Mouse (Mus musculus) heart, embryonic 11.5 days (tissue): ENCODE results near the gene Mettl8. TPM values are rescaled to one million over a fixed set of nuclear protein-coding genes. Genes with fewer than 3 reads are reported as not detected.

Experiments
- ATAC-seq: fragments of 200-750 bp; cut with Nextera tagmentation; replicated peaks from 2 replicates; pipeline ENCODE4 v1.8.0; 2017; ENCODE audit warnings: moderate library complexity; ENCODE audit not compliant: insufficient number of reproducible peaks, low FRiP score, low TSS enrichment
- H3K27ac ChIP-seq: fragments of 300-500 bp; sonication (generic); 2 replicates; pipeline ENCODE4 v1.5.1; 2014; ENCODE audit warnings: mild to moderate bottlenecking, low read depth, low read length
- H3K27me3 ChIP-seq: fragments of 300-500 bp; sonication (generic); 2 replicates; pipeline ENCODE4 v1.6.1; 2014; ENCODE audit warnings: mild to moderate bottlenecking, low read length, mixed read lengths; ENCODE audit not compliant: control insufficient read depth, insufficient read depth
- H3K36me3 ChIP-seq: fragments of 300-500 bp; sonication (generic); 2 replicates; pipeline ENCODE4 v1.6.1; 2014; ENCODE audit warnings: mild to moderate bottlenecking, low read length, moderate library complexity, mixed read lengths; ENCODE audit not compliant: control insufficient read depth, insufficient read depth
- H3K4me1 ChIP-seq: fragments of 300-500 bp; sonication (generic); 2 replicates; pipeline ENCODE4 v1.6.1; 2014; ENCODE audit warnings: low read length; ENCODE audit not compliant: control insufficient read depth, insufficient read depth
- H3K4me2 ChIP-seq: fragments of 300-500 bp; sonication (generic); 2 replicates; pipeline ENCODE4 v1.6.1; 2014; ENCODE audit warnings: mild to moderate bottlenecking, moderate library complexity
- H3K4me3 ChIP-seq: fragments of 300-500 bp; sonication (generic); 2 replicates; pipeline ENCODE4 v1.5.1; 2014; ENCODE audit warnings: low read depth, low read length
- H3K9ac ChIP-seq: fragments of 300-500 bp; sonication (generic); 2 replicates; pipeline ENCODE4 v1.6.1; 2014; ENCODE audit warnings: mild to moderate bottlenecking, low read depth, low read length, moderate library complexity
- H3K9me3 ChIP-seq: fragments of 300-500 bp; sonication (generic); replicated peaks from 2 replicates; pipeline ENCODE4 v1.6.1; 2016; ENCODE audit warnings: low read length; ENCODE audit not compliant: control insufficient read depth
- WGBS: fragments of 180-500 bp; shearing (Covaris S2); extraction: QIAGEN DNeasy Blood & Tissue Kit; methylation state at CpG from one replicate; pipeline ENCODE4 v1.1.7; 2014; ENCODE audit not compliant: insufficient replicate concordance; 5-methylcytosine and 5-hydroxymethylcytosine counted together
- polyA plus RNA-seq: library from polyadenylated mRNA; unstranded; fragments of >200 nt; fragmentation: Nextera tagmentation; extraction: Ambion mirVana; gene quantifications from 2 replicates; pipeline ENCODE4 v1.2.1, GENCODE M21; 2014

Mettl8 gene
- polyA plus RNA-seq, 1 experiment from 2014 or later = 15.5 TPM

GRCm38 (mm10) chr2:70962921-70963320, 92.5 kb downstream of the Mettl8 start:
- Histone ChIP-seq H3K27me3 (no peaks in the 10 kb centered on the region), H3K4me3 (no peak overlapping the region), H3K4me2 (no peak overlapping the region), H3K36me3 (no peaks in the 10 kb centered on the region), H3K27ac (no peak overlapping the region), H3K9me3 (no peaks in the 10 kb centered on the region), H3K4me1 (no peaks in the 10 kb centered on the region), H3K9ac (no peak overlapping the region)
- whole genome bisulfite sequencing = 84% methylated on average over 1 of the region's 1 CpGs
- ATAC-seq = no peak

GRCm38 (mm10) chr2:70961086-70961941, 94.1 kb downstream of the Mettl8 start:
- no peak overlapping the region for H3K4me3 ChIP-seq
- no peak overlapping the region for H3K4me2 ChIP-seq
- H3K4me1 ChIP-seq = no peaks in the 10 kb centered on the region
- 76% methylated on average over 6 of the region's 6 CpGs for WGBS
- H3K36me3 ChIP-seq = no peaks in the 10 kb centered on the region
- no peaks in the 10 kb centered on the region for H3K27me3 ChIP-seq
- no peaks in the 10 kb centered on the region for H3K9me3 ChIP-seq
- no peak for ATAC-seq
- no peak overlapping the region for H3K9ac ChIP-seq
- no peak overlapping the region for H3K27ac ChIP-seq

GRCm38 (mm10) chr2:70960090-70960489, 95.3 kb downstream of the Mettl8 start:
- H3K4me1 ChIP-seq = no peaks in the 10 kb centered on the region
- H3K9ac ChIP-seq = no peak overlapping the region
- H3K36me3 ChIP-seq = no peaks in the 10 kb centered on the region
- no peak overlapping the region for H3K4me2 ChIP-seq
- H3K27ac ChIP-seq = no peak overlapping the region
- ATAC-seq = no peak
- WGBS = 76% methylated on average over 6 of the region's 6 CpGs
- H3K27me3 ChIP-seq = no peaks in the 10 kb centered on the region
- no peak overlapping the region for H3K4me3 ChIP-seq
- H3K9me3 ChIP-seq = no peaks in the 10 kb centered on the region

- Histone ChIP-seq H3K9me3 (no peaks in the 10 kb centered on the region), H3K27ac (no peak overlapping the region), H3K27me3 (no peaks in the 10 kb centered on the region), H3K4me3 (no peak overlapping the region), H3K9ac (no peak overlapping the region), H3K4me1 (no peaks in the 10 kb centered on the region), H3K4me2 (no peak overlapping the region), H3K36me3 (no peaks in the 10 kb centered on the region)
- ATAC-seq = no peak
- WGBS = 74% methylated on average over 7 of the region's 7 CpGs
These were observed 96.0 kb downstream of the Mettl8 start for GRCm38 (mm10) chr2:70959337-70959736.

- no peak for ATAC-seq
These were observed 96.8 kb downstream of the Mettl8 start for GRCm38 (mm10) chr2:70958536-70958935.

GRCm38 (mm10) chr2:70953616-70954015, 101.8 kb downstream of the Mettl8 start:
- no peaks in the 10 kb centered on the region for H3K4me1 ChIP-seq
- H3K9me3 ChIP-seq = no peaks in the 10 kb centered on the region
- H3K36me3 ChIP-seq = no peaks in the 10 kb centered on the region
- no peak overlapping the region for H3K4me3 ChIP-seq
- no peak overlapping the region for H3K9ac ChIP-seq
- WGBS = 33% methylated on average over 2 of the region's 2 CpGs
- H3K27me3 ChIP-seq = no peaks in the 10 kb centered on the region
- no peak overlapping the region for H3K27ac ChIP-seq
- no peak overlapping the region for H3K4me2 ChIP-seq
- no peak for ATAC-seq

More at GRCm38 (mm10) chr2:70958536-70958935, 96.8 kb downstream of the Mettl8 start:
- WGBS = 71% methylated on average over 7 of the region's 7 CpGs
- no peak overlapping the region for H3K4me2 ChIP-seq
- H3K27me3 ChIP-seq = no peaks in the 10 kb centered on the region
- no peak overlapping the region for H3K4me3 ChIP-seq
- H3K36me3 ChIP-seq = no peaks in the 10 kb centered on the region
- no peak overlapping the region for H3K27ac ChIP-seq
- H3K9ac ChIP-seq = no peak overlapping the region
- no peaks in the 10 kb centered on the region for H3K4me1 ChIP-seq
- H3K9me3 ChIP-seq = no peaks in the 10 kb centered on the region

- no peak overlapping the region for H3K4me2 ChIP-seq
- no peak for ATAC-seq
- WGBS = 85% methylated on average over 2 of the region's 2 CpGs
These were observed 103.4 kb downstream of the Mettl8 start for GRCm38 (mm10) chr2:70951944-70952343.

GRCm38 (mm10) chr2:70944511-70945305, 110.7 kb downstream of the Mettl8 start:
- Histone ChIP-seq H3K27me3 (no peaks in the 10 kb centered on the region), H3K36me3 (no peaks in the 10 kb centered on the region), H3K4me2 (no peak overlapping the region), H3K9me3 (no peaks in the 10 kb centered on the region), H3K4me3 (no peak overlapping the region), H3K27ac (no peak overlapping the region), H3K9ac (no peak overlapping the region), H3K4me1 (no peaks in the 10 kb centered on the region)
- 80% methylated on average over 8 of the region's 8 CpGs for WGBS
- no peak for ATAC-seq

More at GRCm38 (mm10) chr2:70951944-70952343, 103.4 kb downstream of the Mettl8 start:
- H3K4me1 ChIP-seq = no peaks in the 10 kb centered on the region
- H3K36me3 ChIP-seq = no peaks in the 10 kb centered on the region
- H3K27ac ChIP-seq = no peak overlapping the region
- no peak overlapping the region for H3K4me3 ChIP-seq
- no peaks in the 10 kb centered on the region for H3K9me3 ChIP-seq
- no peaks in the 10 kb centered on the region for H3K27me3 ChIP-seq
- H3K9ac ChIP-seq = no peak overlapping the region
